Mouse (Mus musculus): ENCODE results near the gene Trappc6a. TPM values are rescaled to one million over a fixed set of nuclear protein-coding genes. Genes with fewer than 3 reads are reported as not detected.

Trappc6a gene
- total RNA-seq, 2 experiments from 2014 or later = 24.6 to 26.5 TPM

DNA sequence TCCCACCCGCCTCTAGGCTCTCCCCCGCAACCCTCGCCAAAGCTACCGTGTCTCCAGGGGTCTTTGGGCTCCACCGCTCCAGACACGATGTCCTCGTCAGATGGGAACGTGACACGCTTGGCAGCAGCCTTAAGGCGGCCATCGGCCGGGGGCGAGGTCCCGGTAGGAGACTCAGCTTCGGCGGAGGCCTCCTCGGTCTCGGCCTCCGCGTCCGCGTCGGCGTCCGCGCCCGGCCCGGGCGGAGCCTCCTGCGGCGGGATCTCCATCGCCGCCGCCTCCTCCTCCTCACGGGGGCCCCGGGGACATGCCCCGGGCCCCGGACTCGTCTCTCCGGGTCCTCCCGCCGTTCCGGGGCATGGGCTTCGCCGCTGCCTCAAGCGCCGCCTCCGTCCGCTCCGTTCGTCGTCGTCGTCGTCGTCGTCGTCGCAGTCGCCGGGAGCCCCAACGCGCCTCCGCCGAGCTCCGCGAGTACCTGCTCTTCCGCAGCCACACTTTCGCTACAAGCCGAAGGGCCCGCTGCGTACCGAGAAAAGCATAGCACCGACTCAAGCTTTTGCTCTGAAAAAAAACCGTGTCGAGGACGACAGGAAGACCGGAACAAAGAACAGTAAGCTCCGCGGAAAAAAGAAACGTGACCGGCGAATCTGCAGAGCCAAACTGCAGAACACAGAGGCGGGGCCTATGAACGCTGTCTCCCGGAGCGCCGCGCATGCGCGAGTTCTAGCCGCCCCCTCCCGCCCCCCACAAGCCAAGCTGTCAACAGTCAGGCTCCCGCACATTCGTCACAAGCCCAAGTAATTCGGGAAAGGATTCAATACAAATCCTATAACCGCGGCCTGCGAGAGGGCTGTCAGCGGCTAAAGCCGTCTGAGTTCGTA is 53.8 kb downstream of the Trappc6a start:
- DNase-seq = peak; percentile 96

DNA sequence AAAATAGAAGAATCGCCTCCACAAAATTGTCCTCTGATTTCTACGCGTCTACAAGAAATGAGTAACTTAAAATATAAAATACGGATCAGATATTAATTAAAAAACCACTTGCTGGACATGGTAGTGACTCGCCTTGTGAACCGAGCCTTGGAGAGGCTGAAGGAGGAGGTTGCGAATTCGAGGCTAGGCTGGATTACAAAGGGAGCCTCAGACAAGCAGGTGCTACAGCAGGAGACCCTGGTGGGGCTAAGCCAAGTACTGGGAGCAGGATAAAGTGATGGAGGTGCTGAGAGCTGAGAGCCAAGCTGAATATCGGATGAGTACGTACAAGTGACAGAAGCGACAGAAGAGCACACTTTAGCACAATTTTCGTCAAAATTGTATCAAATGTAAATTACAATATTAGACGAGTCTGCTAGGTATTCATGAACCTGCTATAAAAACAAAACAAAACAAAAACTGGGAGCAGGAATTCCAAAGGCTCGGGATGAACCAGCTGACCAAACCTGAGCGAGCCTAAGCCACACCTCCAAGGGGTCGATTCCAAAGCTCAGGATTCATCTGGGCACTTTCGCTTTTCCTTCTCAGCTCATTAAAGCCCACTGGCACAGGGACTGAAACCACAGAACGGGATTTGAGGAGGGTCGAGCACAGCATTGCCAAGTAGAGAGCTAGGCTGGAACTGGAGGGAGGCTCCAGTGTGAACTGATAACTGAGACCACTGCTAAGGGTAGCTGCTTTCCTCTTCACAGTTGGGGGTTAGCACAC is 54.6 kb downstream of the Trappc6a start, which contains the start of gene Ppp1r37:
TSS of gene Ppp1r37 (minus strand) at position 434 of the 768 bp plus-strand sequence.
- DNase-seq = peak; percentile 21

DNA sequence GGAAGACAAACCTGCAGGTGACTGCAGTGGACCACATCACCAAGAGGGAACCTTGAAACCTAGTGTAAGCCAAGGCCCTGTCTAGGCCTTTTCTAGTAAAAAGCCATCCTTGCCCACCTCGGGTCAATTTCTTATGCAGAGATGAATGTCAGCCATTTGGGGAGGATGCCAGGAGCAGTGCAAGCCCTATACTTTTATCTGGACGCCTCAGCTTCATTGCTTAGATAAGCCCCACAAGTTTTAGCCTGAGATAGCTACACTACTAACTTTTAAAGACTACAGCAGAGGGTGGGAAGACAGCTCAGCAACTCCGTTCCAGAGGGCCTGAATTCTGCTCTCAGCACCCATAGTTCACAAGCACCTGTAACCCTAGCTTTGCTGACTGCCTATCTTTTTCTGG is 55.7 kb downstream of the Trappc6a start:
- DNase-seq = no peak

- no peak for DNase-seq
These were observed 56.3 kb downstream of the Trappc6a start for GRCm38 (mm10) chr7:19564455-19564854.

Other genes starting within 250 kb of the Trappc6a start
- gene Vasp, start 236.6 kb upstream of the Trappc6a start, total RNA-seq (2021) = 10 to 100 TPM; 35.7 to 53.5 TPM
- not detected for gene Ppm1n, start 228.3 kb upstream of the Trappc6a start, total RNA-seq (2021)
- gene Rtn2, start 225.8 kb upstream of the Trappc6a start, total RNA-seq (2021) = 100 to 1,000 TPM; 669 to 730 TPM
- 1 to 10 TPM in 1 of 2 experiments, under 1 TPM in 1; 0.80 to 1.7 TPM for gene Fosb, start 198.3 kb upstream of the Trappc6a start, total RNA-seq (2021)
- 10 to 100 TPM; 31.9 to 35.9 TPM for gene Ercc1, start 163.6 kb upstream of the Trappc6a start, total RNA-seq (2021)
- 1 to 10 TPM; 7.8 to 9.8 TPM for gene Cd3eap, start 148.9 kb upstream of the Trappc6a start, total RNA-seq (2021)
- 1 to 10 TPM; 2.7 to 2.8 TPM for gene Ppp1r13l, start 148.6 kb upstream of the Trappc6a start, total RNA-seq (2021)
- 1 to 10 TPM; 7.7 to 9.7 TPM for gene Ercc2, start 126.4 kb upstream of the Trappc6a start, total RNA-seq (2021)
- gene Klc3, start 104.3 kb upstream of the Trappc6a start, total RNA-seq (2021) = under 1 TPM; 0.12 to 0.18 TPM
- gene Ckm, start 103.6 kb upstream of the Trappc6a start, total RNA-seq (2021) = over 10,000 TPM; 22,462 to 26,486 TPM
- gene Mark4, start 49.6 kb upstream of the Trappc6a start, total RNA-seq (2021) = 10 to 100 TPM; 12.2 to 16.4 TPM
- under 1 TPM; 0.59 to 0.86 TPM for gene Exoc3l2, start 45.1 kb upstream of the Trappc6a start, total RNA-seq (2021)
- gene Bloc1s3, start within 50 bp of the Trappc6a start, total RNA-seq (2021) = 1 to 10 TPM; 2.2 to 2.4 TPM
- not detected for gene Nkpd1, start 9.4 kb downstream of the Trappc6a start, total RNA-seq (2021)
- gene Ppp1r37, start 54.7 kb downstream of the Trappc6a start, total RNA-seq (2021) = 10 to 100 TPM; 38.7 to 41.1 TPM
- under 1 TPM; 0.21 to 0.23 TPM for gene Zfp296, start 68.9 kb downstream of the Trappc6a start, total RNA-seq (2021)
- gene Gemin7, start 69.2 kb downstream of the Trappc6a start, total RNA-seq (2021) = 10 to 100 TPM; 52.0 to 59.8 TPM
- 10 to 100 TPM; 15.2 to 23.2 TPM for gene Clasrp, start 96.1 kb downstream of the Trappc6a start, total RNA-seq (2021)
- 1 to 10 TPM; 7.3 to 9.0 TPM for gene Relb, start 121.0 kb downstream of the Trappc6a start, total RNA-seq (2021)
- 10 to 100 TPM; 45.7 to 48.2 TPM for gene Clptm1, start 156.6 kb downstream of the Trappc6a start, total RNA-seq (2021)
- gene Apoc2, start 169.5 kb downstream of the Trappc6a start, total RNA-seq (2021) = under 1 TPM in 1 of 2 experiments, not detected in 1; 0.61 TPM
- gene Gm44805, start 173.0 kb downstream of the Trappc6a start, total RNA-seq (2021) = not detected
- gene Apoc4, start 173.1 kb downstream of the Trappc6a start, total RNA-seq (2021) = under 1 TPM in 1 of 2 experiments, not detected in 1; 0.54 TPM
- gene Apoc1, start 184.3 kb downstream of the Trappc6a start, total RNA-seq (2021) = 1 to 10 TPM in 1 of 2 experiments, not detected in 1; 4.1 TPM
- 100 to 1,000 TPM; 100 to 116 TPM for gene Apoe, start 190.8 kb downstream of the Trappc6a start, total RNA-seq (2021)
- 10 to 100 TPM; 59.3 to 63.3 TPM for gene Tomm40, start 207.0 kb downstream of the Trappc6a start, total RNA-seq (2021)
- 10 to 100 TPM; 13.3 to 14.6 TPM for gene Nectin2, start 242.1 kb downstream of the Trappc6a start, total RNA-seq (2021)

Measured in gastrocnemius, postnatal 10 days (tissue).